Mouse (Mus musculus): ENCODE results near the gene Olfm2. TPM values are rescaled to one million over a fixed set of nuclear protein-coding genes. Genes with fewer than 3 reads are reported as not detected.
A peak's percentile ranks its signal among the peaks of the same experiment; 100 is the strongest.

The Olfm2 gene
- polyA plus RNA-seq, 1 experiment from 2014 or later = 9.4 TPM

DNA sequence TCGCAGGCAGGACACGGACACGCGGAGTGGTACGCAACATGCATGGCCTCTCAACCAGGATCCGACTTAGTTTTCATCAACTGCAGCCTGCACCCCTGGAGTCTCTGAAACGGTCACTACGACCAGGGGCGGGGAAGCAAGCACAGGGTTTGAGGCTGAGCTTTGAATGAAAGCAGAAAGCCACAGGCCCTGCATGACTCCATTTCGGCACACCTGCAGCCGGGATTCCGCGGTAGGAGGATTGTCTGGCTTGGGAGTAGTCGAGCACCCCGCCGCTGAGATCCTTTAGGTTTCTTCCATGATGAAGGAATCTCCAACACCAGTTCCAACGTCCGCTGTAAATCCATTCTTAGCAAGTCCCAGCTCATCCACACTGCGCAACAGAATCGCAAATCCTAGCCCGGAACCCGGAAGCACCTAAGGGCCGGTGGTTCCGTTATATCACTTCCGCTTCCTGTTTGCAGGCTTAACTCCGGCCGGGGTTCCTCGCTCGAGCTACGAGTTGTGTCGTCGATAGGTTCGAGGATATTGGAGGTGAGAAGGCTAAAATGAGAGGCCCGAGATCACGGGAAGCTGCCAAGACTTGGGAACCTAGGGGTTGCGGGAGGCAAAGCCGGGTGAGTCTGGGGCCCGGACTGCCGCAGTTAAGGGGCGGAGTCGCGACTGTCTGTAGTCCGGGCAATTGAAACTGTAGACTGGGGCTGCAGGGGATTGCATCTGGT is 101.6 kb downstream of the Olfm2 start, which contains the start of gene Fbxl12:
Fbxl12 (minus strand) TSS at position 408 of the 722 bp plus-strand sequence.
- Histone ChIP-seq H3K4me1 (replicated peaks; ENCODE audit: control insufficient read depth, insufficient read depth, low read length) (peaks cover 22% of the 10 kb centered on the region), H3K9ac (ENCODE audit: low read length) (peak within 1 kb of the TSS; percentile 78), H3K27ac (ENCODE audit: low read depth) (peak within 1 kb of the TSS; percentile 97), H3K27me3 (replicated peaks; ENCODE audit: control insufficient read depth, insufficient read depth, low read length) (no peaks in the 10 kb centered on the region), H3K4me3 (ENCODE audit: low read depth, low read length) (peak within 1 kb of the TSS; percentile 84), H3K4me2 (ENCODE audit: low read length) (peak within 1 kb of the TSS; percentile 88), H3K36me3 (ENCODE audit: control insufficient read depth, insufficient read depth, low read length) (peaks cover 32% of the 10 kb centered on the region), H3K9me3 (ENCODE audit: control insufficient read depth, low read length) (no peaks in the 10 kb centered on the region)
- ATAC-seq (replicated peaks; ENCODE audit: low FRiP score, low TSS enrichment, low read depth) (no peak), DNase-seq (ENCODE audit: low spot score) (peak; percentile 92)
- WGBS = 1% methylated on average over 43 of the region's 43 CpGs

DNA sequence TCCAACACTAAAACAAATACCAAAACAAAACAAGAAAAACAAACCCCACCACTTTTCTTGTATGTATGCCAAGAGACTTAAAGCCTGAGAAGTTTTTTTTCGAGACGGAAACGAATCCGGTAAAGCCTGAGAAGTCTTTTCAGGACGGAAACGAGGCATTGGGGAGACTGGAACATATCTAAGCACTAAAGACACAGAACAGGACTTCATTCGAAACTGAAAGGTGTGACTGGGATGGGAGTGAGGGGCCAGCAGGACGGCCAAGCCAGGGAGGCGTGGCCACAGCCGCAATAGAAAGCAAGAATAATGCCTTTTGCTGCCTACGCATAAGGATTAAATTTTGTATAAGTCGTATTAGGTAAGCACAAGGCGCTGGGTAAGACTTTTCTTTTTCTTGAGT is 102.4 kb downstream of the Olfm2 start:
- DNase-seq (ENCODE audit: low spot score) (peak; percentile 52), ATAC-seq (replicated peaks; ENCODE audit: low FRiP score, low TSS enrichment, low read depth) (no peak)
- Histone ChIP-seq H3K9ac (ENCODE audit: low read length) (peak overlapping the region; percentile 78), H3K9me3 (ENCODE audit: control insufficient read depth, low read length) (no peaks in the 10 kb centered on the region), H3K27ac (ENCODE audit: low read depth) (peak overlapping the region; percentile 97), H3K4me2 (ENCODE audit: low read length) (peak overlapping the region; percentile 88), H3K36me3 (ENCODE audit: control insufficient read depth, insufficient read depth, low read length) (peaks cover 29% of the 10 kb centered on the region), H3K27me3 (replicated peaks; ENCODE audit: control insufficient read depth, insufficient read depth, low read length) (no peaks in the 10 kb centered on the region), H3K4me1 (replicated peaks; ENCODE audit: control insufficient read depth, insufficient read depth, low read length) (peaks cover 22% of the 10 kb centered on the region), H3K4me3 (ENCODE audit: low read depth, low read length) (peak overlapping the region; percentile 84)
- WGBS = 6% methylated on average over 13 of the region's 13 CpGs

DNA sequence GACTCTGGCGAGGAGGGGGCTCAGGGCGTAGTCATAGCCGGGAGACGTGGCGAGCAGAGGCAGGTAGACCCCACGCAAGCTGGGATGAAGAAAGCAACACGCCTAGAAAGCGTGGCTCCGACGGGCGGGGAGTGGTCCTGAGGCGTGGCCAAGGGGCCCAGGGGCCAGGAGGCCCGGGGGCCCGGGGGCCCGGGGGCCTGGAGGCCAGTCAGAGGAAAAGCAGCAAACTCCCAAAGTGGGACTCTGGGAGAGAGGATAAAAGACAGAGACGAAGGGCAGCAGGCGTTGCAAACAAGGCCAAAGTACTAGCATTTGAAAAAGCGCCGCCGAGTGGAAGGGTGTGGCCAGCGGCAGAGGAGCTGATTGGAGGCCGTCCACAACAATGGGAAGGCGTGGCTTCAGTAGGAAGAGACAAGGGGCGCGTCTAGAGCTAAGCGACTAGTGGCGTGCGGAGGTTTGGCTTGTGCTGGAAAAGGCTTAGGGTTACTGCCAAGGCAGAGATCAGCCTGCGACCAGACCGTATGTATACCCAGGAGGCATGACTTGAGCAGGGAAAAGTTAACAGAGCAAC is 103.2 kb downstream of the Olfm2 start:
- peak overlapping the region; percentile 97 for H3K27ac ChIP-seq (ENCODE audit: low read depth)
- H3K4me2 ChIP-seq (ENCODE audit: low read length) = peak overlapping the region; percentile 88
- H3K9ac ChIP-seq (ENCODE audit: low read length) = peak overlapping the region; percentile 78
- peak overlapping the region; percentile 84 for H3K4me3 ChIP-seq (ENCODE audit: low read depth, low read length)
- ATAC-seq (replicated peaks; ENCODE audit: low FRiP score, low TSS enrichment, low read depth) (peak; percentile 87), DNase-seq (ENCODE audit: low spot score) (peak; percentile 93)
- no peaks in the 10 kb centered on the region for H3K9me3 ChIP-seq (ENCODE audit: control insufficient read depth, low read length)
- peaks cover 32% of the 10 kb centered on the region for H3K36me3 ChIP-seq (ENCODE audit: control insufficient read depth, insufficient read depth, low read length)
- H3K27me3 ChIP-seq (replicated peaks; ENCODE audit: control insufficient read depth, insufficient read depth, low read length) = no peaks in the 10 kb centered on the region
- under 1% methylated on average over 30 of the region's 30 CpGs for WGBS
- peaks cover 22% of the 10 kb centered on the region for H3K4me1 ChIP-seq (replicated peaks; ENCODE audit: control insufficient read depth, insufficient read depth, low read length)

DNA sequence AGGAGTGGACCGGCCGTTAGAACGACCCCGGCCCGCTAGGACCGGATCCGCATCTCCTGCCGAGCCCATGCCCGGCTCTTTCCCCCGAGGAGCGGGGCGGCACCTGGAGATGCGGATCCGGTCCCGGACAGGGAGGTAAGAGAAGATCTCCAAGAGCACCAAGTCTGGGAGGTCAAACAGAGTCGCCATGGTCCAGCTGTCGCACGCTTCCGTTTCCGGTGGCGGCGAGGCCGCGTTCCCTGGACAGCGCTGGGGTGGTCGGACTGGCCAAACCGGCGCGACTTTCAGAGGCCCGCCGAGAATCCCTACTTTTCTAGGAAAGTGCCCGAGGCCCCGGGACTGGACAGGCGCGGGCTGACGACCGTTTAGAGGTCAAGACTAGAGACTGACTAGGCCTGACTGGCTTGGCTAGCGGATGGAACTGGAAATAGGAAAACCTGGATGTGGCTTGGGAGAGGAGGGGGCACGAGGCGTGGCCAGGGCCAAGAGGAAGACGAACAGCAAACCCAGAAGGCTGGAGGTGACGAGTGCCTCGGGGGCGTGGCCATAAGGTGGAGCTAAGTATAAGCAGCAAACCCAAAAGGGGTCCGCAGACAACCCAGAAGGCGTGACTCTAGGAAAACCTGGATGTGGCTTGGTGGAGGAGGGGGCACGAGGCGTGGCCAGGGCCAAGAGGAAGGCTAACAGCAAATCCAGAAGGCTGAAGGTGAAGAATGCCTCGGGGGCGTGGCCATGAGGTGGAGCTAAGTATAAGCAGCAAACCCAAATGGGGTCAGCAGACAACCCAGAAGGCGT is 103.9 kb downstream of the Olfm2 start, which contains the start of gene Ubl5:
Ubl5 (plus strand) TSS at position 778 of the 795 bp plus-strand sequence.
- Histone ChIP-seq H3K27me3 (replicated peaks; ENCODE audit: control insufficient read depth, insufficient read depth, low read length) (no peaks in the 10 kb centered on the region), H3K4me2 (ENCODE audit: low read length) (peak within 1 kb of the TSS; percentile 88), H3K4me3 (ENCODE audit: low read depth, low read length) (peak within 1 kb of the TSS; percentile 84), H3K4me1 (replicated peaks; ENCODE audit: control insufficient read depth, insufficient read depth, low read length) (peaks cover 22% of the 10 kb centered on the region), H3K9me3 (ENCODE audit: control insufficient read depth, low read length) (no peaks in the 10 kb centered on the region), H3K36me3 (ENCODE audit: control insufficient read depth, insufficient read depth, low read length) (peaks cover 32% of the 10 kb centered on the region), H3K9ac (ENCODE audit: low read length) (peak within 1 kb of the TSS; percentile 86), H3K27ac (ENCODE audit: low read depth) (peak within 1 kb of the TSS; percentile 97)
- ATAC-seq (replicated peaks; ENCODE audit: low FRiP score, low TSS enrichment, low read depth) (peak; percentile 93), DNase-seq (ENCODE audit: low spot score) (peak; percentile 96)
- under 1% methylated on average over 51 of the region's 51 CpGs for WGBS

DNA sequence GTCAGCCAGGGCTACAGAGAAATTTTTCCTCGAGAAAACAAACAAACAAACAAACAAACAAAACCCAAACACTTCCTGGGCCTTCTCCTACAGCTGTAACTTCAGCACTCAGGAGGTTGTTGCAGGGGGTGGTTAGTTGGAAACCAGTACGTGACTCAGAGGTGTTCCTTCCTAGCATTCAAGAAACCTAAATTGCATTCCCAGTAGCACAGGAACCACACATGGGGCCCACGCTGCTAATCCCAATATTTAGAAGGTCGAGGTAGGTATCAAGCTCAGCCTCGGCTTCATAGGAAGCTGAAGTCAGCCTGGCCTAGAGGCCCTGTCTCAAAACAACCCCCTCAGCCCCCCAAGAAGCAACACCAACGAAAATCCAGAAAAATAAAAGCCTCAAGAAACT is 104.6 kb downstream of the Olfm2 start:
- peaks cover 22% of the 10 kb centered on the region for H3K4me1 ChIP-seq (replicated peaks; ENCODE audit: control insufficient read depth, insufficient read depth, low read length)
- H3K9ac ChIP-seq (ENCODE audit: low read length) = peak overlapping the region; percentile 86
- H3K27me3 ChIP-seq (replicated peaks; ENCODE audit: control insufficient read depth, insufficient read depth, low read length) = no peaks in the 10 kb centered on the region
- no peaks in the 10 kb centered on the region for H3K9me3 ChIP-seq (ENCODE audit: control insufficient read depth, low read length)
- H3K36me3 ChIP-seq (ENCODE audit: control insufficient read depth, insufficient read depth, low read length) = peaks cover 32% of the 10 kb centered on the region
- peak overlapping the region; percentile 88 for H3K4me2 ChIP-seq (ENCODE audit: low read length)
- peak overlapping the region; percentile 97; the same call in 1 of the 2 replicates for H3K27ac ChIP-seq (ENCODE audit: low read depth)
- ATAC-seq (replicated peaks; ENCODE audit: low FRiP score, low TSS enrichment, low read depth) = no peak
- 14% methylated on average over 6 of the region's 6 CpGs for WGBS
- DNase-seq (ENCODE audit: low spot score) = no peak
- peak overlapping the region; percentile 84 for H3K4me3 ChIP-seq (ENCODE audit: low read depth, low read length)

DNA sequence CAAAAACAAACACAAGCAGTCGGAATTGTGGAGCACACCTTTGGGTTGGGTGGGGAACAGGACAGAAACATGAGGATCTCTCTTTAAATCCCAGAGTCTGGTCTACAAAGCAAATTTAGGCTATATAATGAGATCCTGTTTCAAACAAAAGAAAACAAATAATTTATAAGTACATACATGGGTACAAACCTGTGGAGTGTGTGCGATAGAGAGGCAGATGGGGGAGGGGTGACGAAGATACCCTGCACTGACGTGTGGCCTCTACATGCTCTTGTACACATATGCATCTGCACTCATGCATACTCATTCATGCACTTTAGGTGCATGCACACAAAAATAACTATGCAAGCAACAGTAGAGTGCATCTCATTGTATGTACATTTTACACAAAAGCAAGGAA is 106.7 kb downstream of the Olfm2 start:
- no peaks in the 10 kb centered on the region for H3K9me3 ChIP-seq (ENCODE audit: control insufficient read depth, low read length)
- no peak overlapping the region for H3K27ac ChIP-seq (ENCODE audit: low read depth)
- peaks cover 19% of the 10 kb centered on the region for H3K4me1 ChIP-seq (replicated peaks; ENCODE audit: control insufficient read depth, insufficient read depth, low read length)
- DNase-seq (ENCODE audit: low spot score) (no peak), ATAC-seq (replicated peaks; ENCODE audit: low FRiP score, low TSS enrichment, low read depth) (no peak)
- H3K4me2 ChIP-seq (ENCODE audit: low read length) = no peak overlapping the region
- H3K4me3 ChIP-seq (ENCODE audit: low read depth, low read length) = no peak overlapping the region
- H3K9ac ChIP-seq (ENCODE audit: low read length) = no peak overlapping the region
- no peaks in the 10 kb centered on the region for H3K27me3 ChIP-seq (replicated peaks; ENCODE audit: control insufficient read depth, insufficient read depth, low read length)
- WGBS = 85% methylated on average over 4 of the region's 4 CpGs
- H3K36me3 ChIP-seq (ENCODE audit: control insufficient read depth, insufficient read depth, low read length) = peaks cover 24% of the 10 kb centered on the region

DNA sequence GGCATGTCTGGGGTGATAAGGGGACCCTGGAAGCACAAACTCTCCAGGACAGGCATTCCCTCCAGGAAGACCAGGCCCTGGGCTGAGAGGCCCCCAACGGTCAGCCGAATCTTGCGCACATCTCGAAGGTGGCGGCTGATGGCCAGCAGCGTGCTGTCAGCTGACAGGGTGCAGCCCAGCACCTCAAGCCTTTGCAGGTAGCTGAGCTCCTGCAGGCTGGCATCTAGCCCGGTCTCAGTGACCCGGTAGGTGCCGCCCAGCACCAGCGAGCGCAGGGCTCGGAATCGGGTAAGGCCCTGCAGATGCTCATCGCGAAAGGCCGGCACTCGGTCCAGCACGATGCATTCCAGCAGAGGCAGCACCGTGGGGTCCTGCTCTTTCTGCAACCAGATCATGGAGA is 107.6 kb downstream of the Olfm2 start:
- 93% methylated on average over 19 of the region's 19 CpGs for WGBS
- H3K4me3 ChIP-seq (ENCODE audit: low read depth, low read length) = no peak overlapping the region
- no peak overlapping the region for H3K4me2 ChIP-seq (ENCODE audit: low read length)
- H3K9me3 ChIP-seq (ENCODE audit: control insufficient read depth, low read length) = no peaks in the 10 kb centered on the region
- no peak overlapping the region for H3K27ac ChIP-seq (ENCODE audit: low read depth)
- peaks cover 24% of the 10 kb centered on the region for H3K36me3 ChIP-seq (ENCODE audit: control insufficient read depth, insufficient read depth, low read length)
- no peaks in the 10 kb centered on the region for H3K27me3 ChIP-seq (replicated peaks; ENCODE audit: control insufficient read depth, insufficient read depth, low read length)
- ATAC-seq (replicated peaks; ENCODE audit: low FRiP score, low TSS enrichment, low read depth) (no peak), DNase-seq (ENCODE audit: low spot score) (no peak)
- H3K4me1 ChIP-seq (replicated peaks; ENCODE audit: control insufficient read depth, insufficient read depth, low read length) = peaks cover 15% of the 10 kb centered on the region
- H3K9ac ChIP-seq (ENCODE audit: low read length) = no peak overlapping the region

DNA sequence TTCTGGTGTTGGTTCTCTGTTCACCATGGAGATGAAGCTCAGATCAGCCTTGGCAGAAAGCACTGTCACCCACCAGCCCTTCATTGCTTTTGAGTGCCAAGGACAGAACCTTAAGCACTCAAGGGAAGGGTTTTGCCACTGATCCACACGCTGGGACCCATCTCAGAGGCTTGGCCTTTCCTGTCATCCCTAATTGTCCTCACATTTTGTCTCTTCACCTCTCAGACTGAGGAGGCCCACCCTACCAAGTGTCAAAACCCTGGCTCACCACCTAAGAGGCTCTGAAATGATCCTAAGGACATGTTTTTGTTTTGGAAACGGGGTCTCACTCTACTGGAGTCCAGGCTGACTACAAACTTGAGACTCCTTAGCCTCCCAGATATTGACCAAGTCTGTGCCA is 109.4 kb downstream of the Olfm2 start:
- DNase-seq (ENCODE audit: low spot score) (no peak), ATAC-seq (replicated peaks; ENCODE audit: low FRiP score, low TSS enrichment, low read depth) (no peak)
- Histone ChIP-seq H3K27me3 (replicated peaks; ENCODE audit: control insufficient read depth, insufficient read depth, low read length) (no peaks in the 10 kb centered on the region), H3K4me3 (ENCODE audit: low read depth, low read length) (no peak overlapping the region), H3K9me3 (ENCODE audit: control insufficient read depth, low read length) (no peaks in the 10 kb centered on the region), H3K9ac (ENCODE audit: low read length) (no peak overlapping the region), H3K4me1 (replicated peaks; ENCODE audit: control insufficient read depth, insufficient read depth, low read length) (peaks cover 12% of the 10 kb centered on the region), H3K36me3 (ENCODE audit: control insufficient read depth, insufficient read depth, low read length) (peaks cover 24% of the 10 kb centered on the region), H3K27ac (ENCODE audit: low read depth) (no peak overlapping the region), H3K4me2 (ENCODE audit: low read length) (no peak overlapping the region)
- 91% methylated on average over 2 of the region's 2 CpGs for WGBS
